Mouse (Mus musculus): Measurements from ENCODE around the gene Sdk2. TPM values are rescaled to one million over a fixed set of nuclear protein-coding genes. Genes with fewer than 3 reads are reported as not detected.

Sdk2 gene
- polyA plus RNA-seq, 1 experiment from 2014 or later, result 6.5 TPM

- WGBS, result 15% methylated on average over 4 of the region's 4 CpGs
- peaks cover 12% of the 10 kb centered on the region; the same call in 1 of the 2 replicates for H3K27me3 ChIP-seq
- ATAC-seq (ENCODE audit: insufficient number of reproducible peaks, low FRiP score, low TSS enrichment, low read depth), result peak; percentile 66
- H3K27ac ChIP-seq, result peak overlapping the region; percentile 51
- no peak overlapping the region for H3K9ac ChIP-seq
- peak overlapping the region; percentile 33 for H3K4me2 ChIP-seq
- H3K9me3 ChIP-seq, result no peaks in the 10 kb centered on the region
- peak overlapping the region; percentile 28; the same call in 1 of the 2 replicates for H3K4me3 ChIP-seq
- H3K4me1 ChIP-seq, result peaks cover 41% of the 10 kb centered on the region
- H3K36me3 ChIP-seq, result no peaks in the 10 kb centered on the region
Measured at GRCm38 (mm10) chr11:113990065-113990464, 76.8 kb downstream of the Sdk2 start.

- Histone ChIP-seq H3K4me1 (peaks cover 43% of the 10 kb centered on the region), H3K9me3 (no peaks in the 10 kb centered on the region), H3K4me3 (no peak overlapping the region), H3K36me3 (no peaks in the 10 kb centered on the region), H3K4me2 (no peak overlapping the region), H3K27ac (no peak overlapping the region), H3K27me3 (peaks cover 3% of the 10 kb centered on the region; the same call in 1 of the 2 replicates), H3K9ac (no peak overlapping the region)
- WGBS, result 28% methylated on average over 5 of the region's 5 CpGs
- ATAC-seq (ENCODE audit: insufficient number of reproducible peaks, low FRiP score, low TSS enrichment, low read depth), result no peak
Measured at GRCm38 (mm10) chr11:113985826-113986416, 80.9 kb downstream of the Sdk2 start.

GRCm38 (mm10) chr11:113981732-113982503, 84.9 kb downstream of the Sdk2 start:
- Histone ChIP-seq H3K9ac (no peak overlapping the region), H3K4me1 (peaks cover 26% of the 10 kb centered on the region), H3K27me3 (peaks cover 3% of the 10 kb centered on the region; the same call in 1 of the 2 replicates), H3K4me2 (no peak overlapping the region), H3K27ac (no peak overlapping the region), H3K4me3 (no peak overlapping the region), H3K9me3 (no peaks in the 10 kb centered on the region), H3K36me3 (no peaks in the 10 kb centered on the region)
- 16% methylated on average over 7 of the region's 7 CpGs for WGBS
- no peak for ATAC-seq (ENCODE audit: insufficient number of reproducible peaks, low FRiP score, low TSS enrichment, low read depth)

- Histone ChIP-seq H3K27ac (no peak overlapping the region), H3K4me3 (no peak overlapping the region), H3K36me3 (no peaks in the 10 kb centered on the region), H3K4me2 (no peak overlapping the region), H3K9ac (no peak overlapping the region), H3K9me3 (no peaks in the 10 kb centered on the region), H3K27me3 (peaks cover 3% of the 10 kb centered on the region; the same call in 1 of the 2 replicates), H3K4me1 (peaks cover 20% of the 10 kb centered on the region)
- 55% methylated on average over 6 of the region's 6 CpGs for WGBS
- ATAC-seq (ENCODE audit: insufficient number of reproducible peaks, low FRiP score, low TSS enrichment, low read depth), result no peak
Measured at GRCm38 (mm10) chr11:113981088-113981487, 85.8 kb downstream of the Sdk2 start.

- no peak overlapping the region for H3K9ac ChIP-seq
- no peak for ATAC-seq (ENCODE audit: insufficient number of reproducible peaks, low FRiP score, low TSS enrichment, low read depth)
- H3K4me1 ChIP-seq, result peaks cover 15% of the 10 kb centered on the region
- no peaks in the 10 kb centered on the region for H3K27me3 ChIP-seq
- H3K4me2 ChIP-seq, result no peak overlapping the region
- no peak overlapping the region for H3K4me3 ChIP-seq
- H3K36me3 ChIP-seq, result no peaks in the 10 kb centered on the region
- no peak overlapping the region for H3K27ac ChIP-seq
- H3K9me3 ChIP-seq, result no peaks in the 10 kb centered on the region
- 97% methylated on average over 12 of the region's 12 CpGs for WGBS
Measured at GRCm38 (mm10) chr11:113978318-113978717, 88.5 kb downstream of the Sdk2 start.

- WGBS, result 63% methylated on average over 3 of the region's 3 CpGs
- Histone ChIP-seq H3K27ac (no peak overlapping the region), H3K4me3 (no peak overlapping the region), H3K9ac (no peak overlapping the region), H3K36me3 (no peaks in the 10 kb centered on the region), H3K9me3 (no peaks in the 10 kb centered on the region), H3K4me1 (peaks cover 12% of the 10 kb centered on the region), H3K4me2 (no peak overlapping the region), H3K27me3 (no peaks in the 10 kb centered on the region)
- no peak for ATAC-seq (ENCODE audit: insufficient number of reproducible peaks, low FRiP score, low TSS enrichment, low read depth)
Measured at GRCm38 (mm10) chr11:113975667-113975970, 91.2 kb downstream of the Sdk2 start.

- no peak overlapping the region for H3K27ac ChIP-seq
- no peak for ATAC-seq (ENCODE audit: insufficient number of reproducible peaks, low FRiP score, low TSS enrichment, low read depth)
- no peak overlapping the region for H3K9ac ChIP-seq
- no peaks in the 10 kb centered on the region for H3K27me3 ChIP-seq
- peaks cover 12% of the 10 kb centered on the region for H3K4me1 ChIP-seq
- H3K4me3 ChIP-seq, result no peak overlapping the region
- no peaks in the 10 kb centered on the region for H3K36me3 ChIP-seq
- no peaks in the 10 kb centered on the region for H3K9me3 ChIP-seq
- WGBS, result 51% methylated on average over 16 of the region's 16 CpGs
- H3K4me2 ChIP-seq, result no peak overlapping the region
Measured at GRCm38 (mm10) chr11:113974876-113975666, 91.8 kb downstream of the Sdk2 start.

- H3K4me3 ChIP-seq, result no peak overlapping the region
- no peak overlapping the region for H3K27ac ChIP-seq
- peaks cover 4% of the 10 kb centered on the region; the same call in 1 of the 2 replicates for H3K9me3 ChIP-seq
- ATAC-seq (ENCODE audit: insufficient number of reproducible peaks, low FRiP score, low TSS enrichment, low read depth), result no peak
- no peaks in the 10 kb centered on the region for H3K36me3 ChIP-seq
- H3K4me1 ChIP-seq, result peaks cover 12% of the 10 kb centered on the region
- no peaks in the 10 kb centered on the region for H3K27me3 ChIP-seq
- H3K9ac ChIP-seq, result no peak overlapping the region
- H3K4me2 ChIP-seq, result no peak overlapping the region
- 73% methylated on average over 3 of the region's 3 CpGs for WGBS
Measured at GRCm38 (mm10) chr11:113972517-113972872, 94.4 kb downstream of the Sdk2 start.

GRCm38 (mm10) chr11:113971609-113972516, 95.0 kb downstream of the Sdk2 start:
- peaks cover 12% of the 10 kb centered on the region for H3K4me1 ChIP-seq
- no peak for ATAC-seq (ENCODE audit: insufficient number of reproducible peaks, low FRiP score, low TSS enrichment, low read depth)
- no peaks in the 10 kb centered on the region; the same call in 1 of the 2 replicates for H3K36me3 ChIP-seq
- peaks cover 10% of the 10 kb centered on the region for H3K9me3 ChIP-seq
- H3K27me3 ChIP-seq, result no peaks in the 10 kb centered on the region
- WGBS, result 81% methylated on average over 19 of the region's 19 CpGs
- no peak overlapping the region for H3K4me2 ChIP-seq
- H3K9ac ChIP-seq, result no peak overlapping the region
- no peak overlapping the region for H3K27ac ChIP-seq
- H3K4me3 ChIP-seq, result no peak overlapping the region

- H3K4me1 ChIP-seq, result peaks cover 12% of the 10 kb centered on the region
- H3K9ac ChIP-seq, result no peak overlapping the region
- no peak overlapping the region for H3K4me2 ChIP-seq
- ATAC-seq (ENCODE audit: insufficient number of reproducible peaks, low FRiP score, low TSS enrichment, low read depth), result no peak
- H3K9me3 ChIP-seq, result peaks cover 27% of the 10 kb centered on the region
- no peak overlapping the region for H3K4me3 ChIP-seq
- H3K27me3 ChIP-seq, result no peaks in the 10 kb centered on the region
- WGBS, result 82% methylated on average over 2 of the region's 2 CpGs
- H3K27ac ChIP-seq, result no peak overlapping the region
- peaks cover 10% of the 10 kb centered on the region for H3K36me3 ChIP-seq
Measured at GRCm38 (mm10) chr11:113970026-113970425, 96.8 kb downstream of the Sdk2 start.

- H3K36me3 ChIP-seq, result peaks cover 14% of the 10 kb centered on the region
- no peaks in the 10 kb centered on the region for H3K27me3 ChIP-seq
- peaks cover 31% of the 10 kb centered on the region for H3K9me3 ChIP-seq
- H3K4me2 ChIP-seq, result no peak overlapping the region
- no peak overlapping the region for H3K4me3 ChIP-seq
- H3K4me1 ChIP-seq, result 0 out of 2 replicates have a peak, but pooled peaks cover 7% of the 10 kb centered on the region
- no peak for ATAC-seq (ENCODE audit: insufficient number of reproducible peaks, low FRiP score, low TSS enrichment, low read depth)
- 95% methylated on average over 1 of the region's 1 CpGs for WGBS
- no peak overlapping the region for H3K9ac ChIP-seq
- H3K27ac ChIP-seq, result no peak overlapping the region
Measured at GRCm38 (mm10) chr11:113965214-113965613, 101.6 kb downstream of the Sdk2 start.
